Mouse (Mus musculus) embryonic facial prominence, embryonic 15.5 days (tissue): Measurements from ENCODE around the gene Gm20830. TPM values are rescaled to one million over a fixed set of nuclear protein-coding genes. Genes with fewer than 3 reads are reported as not detected.
"Not testable (repeated sequence)": the region's sequence is repeated elsewhere in the genome, so short reads cannot be mapped to it uniquely, and the experiment has no call there.

ENCODE experiments used
- ATAC-seq: fragments of 200-750 bp; cut with Nextera tagmentation; 2 replicates; pipeline ENCODE4 v1.8.0; 2017; ENCODE audit warnings: low read depth, moderate TSS enrichment; ENCODE audit not compliant: insufficient number of reproducible peaks, low FRiP score, low TSS enrichment
- H3K27ac ChIP-seq: fragments of 300-500 bp; sonication (generic); replicated peaks from 2 replicates; pipeline ENCODE4 v1.5.1; 2015; ENCODE audit warnings: mild to moderate bottlenecking, inconsistent platforms
- H3K27me3 ChIP-seq: fragments of 300-500 bp; sonication (generic); 2 replicates; pipeline ENCODE4 v1.6.1; 2015; ENCODE audit warnings: inconsistent platforms
- H3K36me3 ChIP-seq: fragments of 300-500 bp; sonication (generic); 2 replicates; pipeline ENCODE4 v1.6.1; 2015; ENCODE audit warnings: mild to moderate bottlenecking, inconsistent platforms
- H3K4me1 ChIP-seq: fragments of 300-500 bp; sonication (generic); 2 replicates; pipeline ENCODE4 v1.6.1; 2015; ENCODE audit warnings: inconsistent platforms
- H3K4me2 ChIP-seq: fragments of 300-500 bp; sonication (generic); replicated peaks from 2 replicates; pipeline ENCODE4 v1.6.1; 2015; ENCODE audit warnings: mild to moderate bottlenecking, inconsistent platforms
- H3K4me3 ChIP-seq: fragments of 300-500 bp; sonication (generic); replicated peaks from 2 replicates; pipeline ENCODE4 v1.5.1; 2015; ENCODE audit warnings: mild to moderate bottlenecking, inconsistent platforms
- H3K9ac ChIP-seq: fragments of 300-500 bp; sonication (generic); 2 replicates; pipeline ENCODE4 v1.6.1; 2015; ENCODE audit warnings: inconsistent platforms
- H3K9me3 ChIP-seq: fragments of 300-500 bp; sonication (generic); replicated peaks from 2 replicates; pipeline ENCODE4 v1.6.1; 2016; ENCODE audit warnings: inconsistent platforms
- WGBS: fragments of 180-500 bp; shearing (Covaris S2); methylation state at CpG from one replicate; pipeline ENCODE4 v1.1.7; 2015; 5-methylcytosine and 5-hydroxymethylcytosine counted together
- polyA plus RNA-seq: library from polyadenylated mRNA; unstranded; fragments of >200 nt; fragmentation: Nextera tagmentation; extraction: Ambion mirVana; gene quantifications from 2 replicates; pipeline ENCODE4 v1.2.1, GENCODE M21; 2015

Gm20830 gene
- polyA plus RNA-seq, result not detected in 2 replicates

DNA sequence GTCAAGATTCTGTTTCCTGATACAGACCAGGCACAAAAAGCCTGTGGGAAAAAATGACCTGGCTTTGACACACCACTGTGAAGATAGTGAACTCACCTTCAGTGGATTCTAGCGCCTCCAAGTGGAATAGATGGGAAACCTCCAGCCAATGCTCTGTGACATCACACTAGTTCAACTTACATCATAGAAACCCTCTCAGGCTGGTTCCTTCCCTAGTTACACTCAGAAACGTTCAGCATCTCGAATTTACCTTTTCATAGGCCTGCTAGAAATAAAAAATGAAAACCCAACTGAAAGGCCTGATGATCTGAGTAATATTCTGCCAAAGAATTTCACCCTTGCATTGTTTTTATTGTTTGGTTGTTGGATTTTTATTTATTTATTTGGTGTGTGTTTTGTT, at the start of gene Gm20830:
Gm20830 (minus strand) TSS at position 101 of the 400 bp plus-strand sequence.
- 32% methylated on average over 3 of the region's 3 CpGs for WGBS
- not testable (repeated sequence) for H3K9ac ChIP-seq, H3K36me3 ChIP-seq, H3K27me3 ChIP-seq, H3K27ac ChIP-seq, ATAC-seq, H3K4me2 ChIP-seq, H3K4me3 ChIP-seq, H3K9me3 ChIP-seq, H3K4me1 ChIP-seq

Other genes with a start within 250 kb of the Gm20830 start
- gene Gm21719, start 235.4 kb downstream of the Gm20830 start, polyA plus RNA-seq, result not detected in 2 replicates